Mouse (Mus musculus) thymus, adult 2 months (tissue): Measurements from ENCODE around the gene Ap3m1.

Source experiments
- CTCF ChIP-seq: fragments of 200-500 bp; IDR thresholded peaks from 2 replicates; pipeline ENCODE4 v1.5.1; 2012; ENCODE audit warnings: mild to moderate bottlenecking, control low read depth, low read length, moderate library complexity, borderline replicate concordance; ENCODE audit not compliant: control insufficient read depth, poor library complexity, insufficient read depth; ENCODE audit errors: extremely low read depth
- POLR2A ChIP-seq: fragments of 200-500 bp; IDR thresholded peaks from 2 replicates; pipeline ENCODE4 v1.6.1; 2012; ENCODE audit warnings: mild to moderate bottlenecking, low read length, control low read depth, moderate library complexity; ENCODE audit not compliant: control insufficient read depth, poor library complexity, insufficient read depth; ENCODE audit errors: extremely low read depth

- TF ChIP-seq CTCF (no peak), POLR2A (no peak)
Observed at GRCm38 (mm10) chr14:20994475-20994874, 57.8 kb downstream of the Ap3m1 start.
